Comparison of ENCODE assay signal across 8 mouse cellular contexts in the genomic region with DNA sequence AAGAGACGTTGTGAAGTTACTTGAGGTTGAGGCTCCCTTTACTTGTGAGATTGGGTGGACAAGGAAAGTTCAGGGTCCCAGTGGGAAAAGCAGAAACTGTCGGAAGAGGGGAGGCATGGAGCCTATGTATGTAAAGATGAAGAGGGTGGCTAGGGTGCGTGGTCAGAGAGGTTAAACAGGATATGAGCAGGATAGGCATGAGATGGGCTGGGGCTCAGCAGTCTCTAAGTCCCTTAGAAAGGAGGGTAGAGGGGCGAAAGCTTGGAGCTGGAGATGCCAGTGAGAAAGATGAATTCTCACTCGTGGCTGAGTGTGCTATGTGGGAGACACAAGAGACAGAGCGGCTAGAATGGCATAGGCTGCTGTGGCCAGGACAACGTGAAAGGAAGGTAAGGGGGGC. TPM values are rescaled to one million over a fixed set of nuclear protein-coding genes. Genes with fewer than 3 reads are reported as not detected.
DNase-seq lines count a peak whose midpoint lies in the region; ATAC-seq and TF ChIP-seq lines count a peak whose summit lies in the region.
"Had no signal": no experiment of that assay in that cellular context is flagged by ENCODE, and none has a peak within 500 bp of the region (broad histone marks: within the 10 kb centered on the region; RNA-seq: fewer than 3 reads in every experiment).

A gene (plus strand): TSS at position 301 of the 400 bp plus-strand sequence.

- peak within 1 kb of the TSS; percentile 56 for H3K4me3 ChIP-seq in lung, embryonic 15.5 days
- peak within 1 kb of the TSS; percentile 61 for H3K4me3 ChIP-seq in forebrain, embryonic 12.5 days (replicated peaks)
- peak within 1 kb of the TSS; percentile 67 for H3K4me3 ChIP-seq in limb, embryonic 12.5 days (replicated peaks)
- H3K4me3 ChIP-seq in small intestine, adult 2 months (ENCODE audit: low read depth, low read length), result peak within 1 kb of the TSS; percentile 41

- no peak for ATAC-seq in lung, embryonic 15.5 days (ENCODE audit: borderline replicate concordance, extremely low read depth, low FRiP score, low TSS enrichment)
- ATAC-seq in forebrain, embryonic 12.5 days (ENCODE audit: low FRiP score), result no peak
- ATAC-seq in limb, embryonic 12.5 days (ENCODE audit: insufficient number of reproducible peaks, insufficient read depth, low FRiP score, low TSS enrichment, low read depth), result no peak

- no peak within 1 kb of the TSS for H3K27ac ChIP-seq in lung, embryonic 15.5 days
- H3K27ac ChIP-seq in forebrain, embryonic 12.5 days, result peak within 1 kb of the TSS; percentile 65; the same call in 1 of the 2 replicates
- 0 out of 2 replicates have a peak within 1 kb of the TSS, but pooled peaks have one; percentile 41 for H3K27ac ChIP-seq in limb, embryonic 12.5 days
- H3K27ac ChIP-seq in small intestine, adult 2 months (ENCODE audit: insufficient read depth, low read depth, low read length), result no peak within 1 kb of the TSS

- H3K36me3 ChIP-seq in lung, embryonic 15.5 days, result no peaks in the 10 kb centered on the region
- no peaks in the 10 kb centered on the region for H3K36me3 ChIP-seq in forebrain, embryonic 12.5 days (replicated peaks)
- H3K36me3 ChIP-seq in limb, embryonic 12.5 days, result no peaks in the 10 kb centered on the region
- H3K36me3 ChIP-seq in small intestine, adult 2 months (ENCODE audit: control insufficient read depth, insufficient read depth, low read length), result no peaks in the 10 kb centered on the region

- H3K4me1 ChIP-seq in lung, embryonic 15.5 days, result peaks cover 14% of the 10 kb centered on the region; the same call in 1 of the 2 replicates
- peaks cover 17% of the 10 kb centered on the region for H3K4me1 ChIP-seq in forebrain, embryonic 12.5 days
- peaks cover 38% of the 10 kb centered on the region for H3K4me1 ChIP-seq in limb, embryonic 12.5 days (replicated peaks)
- H3K4me1 ChIP-seq in small intestine, adult 2 months (ENCODE audit: control insufficient read depth, insufficient read depth, insufficient read length, low read length), result peaks cover 2% of the 10 kb centered on the region; the same call in 1 of the 2 replicates

- no peak for DNase-seq in lung, postnatal 4 days
- no peak for DNase-seq in embryo, embryonic 10 days (ENCODE audit: low spot score)
- no peak for DNase-seq in left cerebral cortex, adult 11 months (ENCODE audit: low spot score)

- TF ChIP-seq CTCF in small intestine, adult 2 months (IDR thresholded peaks at IDR 0.05; ENCODE audit: extremely low read depth, insufficient read length, insufficient replicate concordance, low read depth, low read length), result no peak

- H3K9me3 ChIP-seq in lung, embryonic 15.5 days, result no peaks in the 10 kb centered on the region
- no peaks in the 10 kb centered on the region for H3K9me3 ChIP-seq in forebrain, embryonic 12.5 days
- no peaks in the 10 kb centered on the region for H3K9me3 ChIP-seq in limb, embryonic 12.5 days

- H3K4me2 ChIP-seq in lung, embryonic 15.5 days, result peak within 1 kb of the TSS; percentile 97
- peak within 1 kb of the TSS; percentile 96 for H3K4me2 ChIP-seq in forebrain, embryonic 12.5 days
- peak within 1 kb of the TSS; percentile 98 for H3K4me2 ChIP-seq in limb, embryonic 12.5 days

- TF ChIP-seq POLR2A in small intestine, adult 2 months (IDR thresholded peaks at IDR 0.05; ENCODE audit: low read depth, low read length), result no peak

- 30% methylated on average over 7 of the region's 7 CpGs for WGBS in lung, embryonic 15.5 days
- WGBS in forebrain, embryonic 12.5 days, result 17% methylated on average over 7 of the region's 7 CpGs
- WGBS in limb, embryonic 12.5 days, result 29% methylated on average over 7 of the region's 7 CpGs
- 31% methylated on average over 7 of the region's 7 CpGs for WGBS in small intestine, adult 2 months

- peaks cover 87% of the 10 kb centered on the region for H3K27me3 ChIP-seq in lung, embryonic 15.5 days
- peaks cover 94% of the 10 kb centered on the region for H3K27me3 ChIP-seq in forebrain, embryonic 12.5 days
- H3K27me3 ChIP-seq in limb, embryonic 12.5 days, result peaks cover 78% of the 10 kb centered on the region
- peaks cover 36% of the 10 kb centered on the region for H3K27me3 ChIP-seq in small intestine, adult 2 months (ENCODE audit: control insufficient read depth, insufficient read depth, low read length)

- peak within 1 kb of the TSS; percentile 25 for H3K9ac ChIP-seq in lung, embryonic 15.5 days
- H3K9ac ChIP-seq in forebrain, embryonic 12.5 days, result peak within 1 kb of the TSS; percentile 56
- H3K9ac ChIP-seq in limb, embryonic 12.5 days (replicated peaks), result peak within 1 kb of the TSS; percentile 79

RNA-seq across cellular contexts. Expression of the gene that starts here (rescaled TPM):
- polyA plus RNA-seq in lung, embryonic 15.5 days (2015; fragmentation: Nextera tagmentation; extraction: Ambion mirVana), result 0.09 TPM in 1 of 2 replicates, not detected in the other
- polyA plus RNA-seq in forebrain, embryonic 12.5 days (2016; fragmentation: Nextera tagmentation; extraction: Ambion mirVana), result not detected in 2 replicates
- 0.27 and 0.56 TPM in 2 replicates for polyA plus RNA-seq in limb, embryonic 12.5 days (2016; fragmentation: Nextera tagmentation; extraction: Ambion mirVana)
- polyA plus RNA-seq in small intestine, adult 2 months (2012; rRNA removed), result not detected in 2 replicates
- polyA plus RNA-seq: urinary bladder, adult 2 months had no signal

Comparison
In these comparisons a context has a peak if more than half of its experiments do, and no peak if none do; other contexts are left out.
1. H3K27ac ChIP-seq: peak in forebrain, embryonic 12.5 days (single experiment) and limb, embryonic 12.5 days (single experiment); none in lung, embryonic 15.5 days (single experiment) and small intestine, adult 2 months (single experiment).
2. H3K9ac ChIP-seq: peak in every context shown above with its lines; median percentile 79 in limb, embryonic 12.5 days; 56 in forebrain, embryonic 12.5 days; 25 in lung, embryonic 15.5 days.
3. Peak in every context shown above with its lines, with median percentiles within 50 percentile points of each other: H3K4me2 ChIP-seq and H3K4me3 ChIP-seq.